11 mouse cellular contexts compared by ENCODE assay signal in the genomic region with DNA sequence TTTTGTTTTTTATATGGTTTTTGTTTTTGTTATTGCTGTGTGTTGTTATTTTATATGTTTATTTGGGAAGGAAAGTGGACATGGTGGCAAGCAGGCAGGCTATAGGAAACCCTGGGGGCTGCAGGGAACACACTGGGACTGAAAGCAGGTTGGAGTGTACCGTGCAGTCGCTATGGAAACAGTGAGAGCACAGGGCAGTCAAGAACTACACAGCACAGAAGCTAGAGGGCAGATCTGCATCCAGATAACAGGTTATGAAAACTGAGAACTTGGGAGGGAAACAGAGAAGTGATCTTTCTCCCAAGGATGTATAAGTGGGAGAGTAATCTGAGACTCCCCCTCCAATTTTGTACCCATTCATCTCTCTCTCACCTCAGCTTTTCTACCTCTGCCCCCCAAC. TPM values are rescaled to one million over a fixed set of nuclear protein-coding genes. Genes with fewer than 3 reads are reported as not detected.
DNase-seq lines count a peak whose midpoint lies in the region; ATAC-seq lines count a peak whose summit lies in the region.
"Had no signal": no experiment of that assay in that cellular context is flagged by ENCODE, and none has a peak within 500 bp of the region (broad histone marks: within the 10 kb centered on the region; RNA-seq: fewer than 3 reads in every experiment).

No protein-coding gene starts in this region.

- peaks cover 6% of the 10 kb centered on the region; the same call in 1 of the 2 replicates for H3K27me3 ChIP-seq in limb, embryonic 13.5 days
- H3K27me3 ChIP-seq in limb, embryonic 10.5 days (ENCODE audit: low read depth, poor library complexity, severe bottlenecking) = peaks cover 3% of the 10 kb centered on the region
- no peaks in the 10 kb centered on the region for H3K27me3 ChIP-seq in forebrain, embryonic 15.5 days
- H3K27me3 ChIP-seq in neural tube, embryonic 14.5 days (ENCODE audit: control insufficient read depth, insufficient read depth, low read length) = no peaks in the 10 kb centered on the region

- no peak overlapping the region for H3K4me3 ChIP-seq in limb, embryonic 13.5 days
- no peak overlapping the region for H3K4me3 ChIP-seq in limb, embryonic 10.5 days
- H3K4me3 ChIP-seq in forebrain, embryonic 15.5 days = no peak overlapping the region
- no peak overlapping the region for H3K4me3 ChIP-seq in neural tube, embryonic 14.5 days (ENCODE audit: low read depth, low read length)
- H3K4me3 ChIP-seq: limb, embryonic 15.5 days had no signal

- no peaks in the 10 kb centered on the region for H3K4me1 ChIP-seq in limb, embryonic 13.5 days
- 0 out of 2 replicates have a peak, but pooled peaks cover 4% of the 10 kb centered on the region for H3K4me1 ChIP-seq in limb, embryonic 10.5 days
- H3K4me1 ChIP-seq in forebrain, embryonic 15.5 days = no peaks in the 10 kb centered on the region
- H3K4me1 ChIP-seq in neural tube, embryonic 14.5 days (ENCODE audit: control insufficient read depth, insufficient read depth, low read length) = no peaks in the 10 kb centered on the region
- H3K4me1 ChIP-seq: limb, embryonic 15.5 days had no signal

- ATAC-seq in limb, embryonic 13.5 days (ENCODE audit: low FRiP score, low read depth) = peak; percentile 64; the same call in 1 of the 2 replicates
- 0 out of 2 replicates have a peak, but pooled peaks have one; percentile 22 for ATAC-seq in common myeloid progenitor, adult 5-6 weeks (replicated peaks; ENCODE audit: low read depth, poor library complexity, severe bottlenecking)
- peak; percentile 80; the same call in 1 of the 2 replicates for ATAC-seq in forebrain, embryonic 15.5 days (replicated peaks)
- peak; percentile 87; the same call in 1 of the 2 replicates for ATAC-seq in neural tube, embryonic 14.5 days (ENCODE audit: low read depth)

- DNase-seq in limb, embryonic 10.5 days (ENCODE audit: low spot score) = no peak
- DNase-seq in urinary bladder, adult 2 months (ENCODE audit: low spot score) = no peak
- no peak for DNase-seq in adrenal gland, postnatal 4 days (ENCODE audit: low spot score in 2 of 2)
- DNase-seq: gastrocnemius, postnatal 36 days; lung, postnatal 4 days; thymus, postnatal 25 days had no signal

- H3K9me3 ChIP-seq in limb, embryonic 13.5 days = no peaks in the 10 kb centered on the region
- no peaks in the 10 kb centered on the region for H3K9me3 ChIP-seq in limb, embryonic 10.5 days (replicated peaks)
- no peaks in the 10 kb centered on the region for H3K9me3 ChIP-seq in forebrain, embryonic 15.5 days
- H3K9me3 ChIP-seq in neural tube, embryonic 14.5 days (ENCODE audit: control insufficient read depth, low read length) = no peaks in the 10 kb centered on the region
- H3K9me3 ChIP-seq: limb, embryonic 15.5 days had no signal

- H3K4me2 ChIP-seq in limb, embryonic 13.5 days (replicated peaks) = no peak overlapping the region
- no peak overlapping the region for H3K4me2 ChIP-seq in forebrain, embryonic 15.5 days (replicated peaks)
- no peak overlapping the region for H3K4me2 ChIP-seq in neural tube, embryonic 14.5 days (ENCODE audit: low read depth, low read length)
- H3K4me2 ChIP-seq: limb, embryonic 15.5 days had no signal

- no peak overlapping the region for H3K9ac ChIP-seq in limb, embryonic 13.5 days
- no peak overlapping the region for H3K9ac ChIP-seq in forebrain, embryonic 15.5 days (replicated peaks)
- H3K9ac ChIP-seq in neural tube, embryonic 14.5 days (replicated peaks; ENCODE audit: low read depth, low read length) = no peak overlapping the region
- H3K9ac ChIP-seq: limb, embryonic 15.5 days had no signal

- no peaks in the 10 kb centered on the region for H3K36me3 ChIP-seq in limb, embryonic 13.5 days
- H3K36me3 ChIP-seq in limb, embryonic 10.5 days = no peaks in the 10 kb centered on the region
- H3K36me3 ChIP-seq in forebrain, embryonic 15.5 days = no peaks in the 10 kb centered on the region
- no peaks in the 10 kb centered on the region for H3K36me3 ChIP-seq in neural tube, embryonic 14.5 days (ENCODE audit: control insufficient read depth, insufficient read depth, low read length)
- H3K36me3 ChIP-seq: limb, embryonic 15.5 days had no signal

- WGBS in limb, embryonic 13.5 days = 14% methylated on average over 2 of the region's 2 CpGs
- 18% methylated on average over 2 of the region's 2 CpGs for WGBS in limb, embryonic 10.5 days
- WGBS in forebrain, embryonic 15.5 days = 6% methylated on average over 2 of the region's 2 CpGs
- WGBS in neural tube, embryonic 14.5 days = 15% methylated on average over 2 of the region's 2 CpGs

- H3K27ac ChIP-seq in limb, embryonic 13.5 days = no peak overlapping the region
- no peak overlapping the region for H3K27ac ChIP-seq in limb, embryonic 10.5 days
- H3K27ac ChIP-seq in forebrain, embryonic 15.5 days (replicated peaks) = no peak overlapping the region
- no peak overlapping the region for H3K27ac ChIP-seq in neural tube, embryonic 14.5 days (ENCODE audit: low read depth, low read length)
- H3K27ac ChIP-seq: limb, embryonic 15.5 days had no signal

RNA-seq across cellular contexts. Expression of a gene that starts 7.4 kb away (rescaled TPM):
- 1.5 TPM in 2 replicates for polyA plus RNA-seq in limb, embryonic 13.5 days (2015; fragmentation: Nextera tagmentation; extraction: Ambion mirVana)
- polyA plus RNA-seq in limb, embryonic 10.5 days (2016; fragmentation: Nextera tagmentation; extraction: Ambion mirVana) = 0.40 and 0.53 TPM in 2 replicates
- not detected in 2 replicates for total RNA-seq in common myeloid progenitor, adult 5-6 weeks (2017)
- polyA plus RNA-seq in forebrain, embryonic 15.5 days (2015; fragmentation: Nextera tagmentation; extraction: Ambion mirVana) = 4.3 and 4.5 TPM in 2 replicates
- polyA plus RNA-seq in neural tube, embryonic 14.5 days (2014; fragmentation: Nextera tagmentation; extraction: Ambion mirVana) = 13.3 and 18.1 TPM in 2 replicates
- polyA plus RNA-seq in urinary bladder, adult 2 months (2012; rRNA removed) = not detected in 2 replicates
- total RNA-seq in adrenal gland, postnatal 4 days (2021) = 1 to 10 TPM; 1.7 to 2.0 TPM

Comparison
In these comparisons a context has a peak if more than half of its experiments do, and no peak if none do; other contexts are left out.
1. ATAC-seq: peak in every context shown above with its lines; median percentile 87 in neural tube, embryonic 14.5 days; 80 in forebrain, embryonic 15.5 days; 64 in limb, embryonic 13.5 days; 22 in common myeloid progenitor, adult 5-6 weeks.